Mouse (Mus musculus) small intestine, adult 2 months (tissue): ENCODE data around the gene Rhoa. TPM values are rescaled to one million over a fixed set of nuclear protein-coding genes. Genes with fewer than 3 reads are reported as not detected.
A peak's percentile ranks its signal among the peaks of the same experiment; 100 is the strongest.

Source experiments
- H3K27ac ChIP-seq: fragments of 200-500 bp; 2 replicates; pipeline ENCODE4 v1.5.1; 2012; ENCODE audit warnings: low read depth, low read length, control low read depth, inconsistent platforms; ENCODE audit not compliant: insufficient read depth
- H3K27me3 ChIP-seq: fragments of 200-500 bp; 2 replicates; pipeline ENCODE4 v1.6.1; 2012; ENCODE audit warnings: mild to moderate bottlenecking, moderate library complexity, low read length, inconsistent platforms; ENCODE audit not compliant: control insufficient read depth, insufficient read depth
- H3K36me3 ChIP-seq: fragments of 200-500 bp; 2 replicates; pipeline ENCODE4 v1.6.1; 2012; ENCODE audit warnings: mild to moderate bottlenecking, low read length, control low read depth, inconsistent platforms; ENCODE audit not compliant: control insufficient read depth, insufficient read depth
- H3K4me1 ChIP-seq: fragments of 200-500 bp; 2 replicates; pipeline ENCODE4 v1.6.1; 2012; ENCODE audit warnings: low read length, inconsistent platforms, mixed read lengths; ENCODE audit not compliant: control insufficient read depth, insufficient read depth, insufficient read length
- H3K4me3 ChIP-seq: fragments of 200-500 bp; 2 replicates; pipeline ENCODE4 v1.5.1; 2012; ENCODE audit warnings: low read depth, mild to moderate bottlenecking, control low read depth, inconsistent platforms, low read length, moderate library complexity
- CTCF ChIP-seq: fragments of 200-500 bp; IDR thresholded peaks from 2 replicates; pipeline ENCODE4 v1.5.1; 2012; ENCODE audit warnings: low read depth, mild to moderate bottlenecking, control low read depth, inconsistent platforms, low read length, moderate library complexity, mixed read lengths; ENCODE audit not compliant: insufficient replicate concordance, insufficient read length; ENCODE audit errors: extremely low read depth
- POLR2A ChIP-seq: fragments of 200-500 bp; IDR thresholded peaks from 2 replicates; pipeline ENCODE4 v1.6.1; 2012; ENCODE audit warnings: low read depth, mild to moderate bottlenecking, control low read depth, inconsistent platforms, low read length, moderate library complexity
- WGBS: fragments of 180-500 bp; shearing (Covaris S2); methylation state at CpG from one replicate; pipeline ENCODE4 v1.1.7; 2018; 5-methylcytosine and 5-hydroxymethylcytosine counted together
- polyA plus RNA-seq: library from polyadenylated mRNA; depleted of rRNA; stranded (reverse); fragments of >200 nt; gene quantifications from 2 replicates; pipeline ENCODE4 v1.2.3, GENCODE M21; 2012

Rhoa gene
- polyA plus RNA-seq, 1 experiment, result 70.2 TPM

DNA sequence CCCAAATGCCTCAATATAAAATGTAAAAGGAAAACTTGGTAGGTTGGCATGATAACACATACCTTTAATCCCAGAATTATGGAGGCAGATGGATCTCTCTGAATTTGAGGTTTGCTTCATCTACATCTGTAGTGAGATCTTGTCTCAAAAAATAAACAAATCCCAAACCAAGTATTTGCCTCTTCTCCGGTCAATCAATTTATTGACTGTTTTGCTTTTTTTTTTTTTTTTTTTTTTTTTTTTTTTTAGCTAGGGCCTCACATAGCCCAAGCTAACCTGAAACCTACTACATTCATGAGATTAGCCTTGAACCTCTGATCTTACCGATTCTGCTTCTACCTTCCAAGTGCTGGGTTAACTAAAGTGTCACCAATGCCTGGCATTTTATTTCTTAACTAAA, 16.6 kb upstream of the Rhoa start:
- Histone ChIP-seq H3K36me3 (no peaks in the 10 kb centered on the region), H3K4me1 (peaks cover 3% of the 10 kb centered on the region; the same call in 1 of the 2 replicates), H3K27me3 (no peaks in the 10 kb centered on the region), H3K27ac (no peak overlapping the region), H3K4me3 (no peak overlapping the region)
- WGBS, result 52% methylated on average over 2 of the region's 2 CpGs
- TF ChIP-seq POLR2A (no peak), CTCF (no peak)

DNA sequence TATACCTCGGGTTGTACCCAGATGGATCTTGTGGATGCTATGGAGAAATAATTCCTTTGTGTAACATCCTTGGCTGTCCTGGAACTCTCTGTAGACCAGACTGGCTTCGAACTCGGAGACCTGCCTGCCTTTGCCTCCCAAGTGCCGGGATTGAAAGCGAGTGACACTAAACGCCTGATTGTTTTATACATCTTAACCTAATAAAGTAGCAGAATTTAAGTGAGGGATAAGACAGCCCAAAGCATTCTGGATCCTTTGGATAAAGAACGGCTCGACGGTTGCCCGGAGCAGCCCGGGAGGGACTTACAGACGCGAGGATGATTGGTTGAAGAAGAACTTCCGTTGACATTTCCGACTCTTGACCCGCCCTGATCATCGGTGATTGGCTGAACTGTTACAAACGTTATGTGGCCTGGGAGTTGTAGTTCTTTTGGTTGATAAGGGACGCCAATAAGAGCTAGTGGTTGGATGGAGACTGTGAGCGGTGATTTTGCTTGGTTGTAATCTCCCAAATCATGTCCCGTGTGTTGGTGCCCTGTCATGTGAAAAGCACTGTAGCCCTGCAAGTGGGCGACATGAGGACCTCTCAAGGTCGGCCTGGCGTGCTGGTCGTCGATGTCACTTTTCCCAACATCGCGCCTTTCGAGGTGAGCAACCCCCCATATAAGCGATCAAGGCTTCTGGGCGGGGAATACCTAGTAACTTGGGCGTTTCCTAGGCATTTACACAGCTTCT, 15.7 kb upstream of the Rhoa start, which contains the start of gene Nicn1:
Gene Nicn1 (plus strand): TSS at position 414 of the 735 bp plus-strand sequence.
- no peaks in the 10 kb centered on the region for H3K27me3 ChIP-seq
- H3K4me1 ChIP-seq, result peaks cover 3% of the 10 kb centered on the region; the same call in 1 of the 2 replicates
- H3K4me3 ChIP-seq, result peak within 1 kb of the TSS; percentile 83
- H3K36me3 ChIP-seq, result no peaks in the 10 kb centered on the region
- no peak for TF ChIP-seq CTCF
- TF ChIP-seq POLR2A, result no peak
- peak within 1 kb of the TSS; percentile 12; the same call in 1 of the 2 replicates for H3K27ac ChIP-seq
- WGBS, result under 1% methylated on average over 32 of the region's 32 CpGs

DNA sequence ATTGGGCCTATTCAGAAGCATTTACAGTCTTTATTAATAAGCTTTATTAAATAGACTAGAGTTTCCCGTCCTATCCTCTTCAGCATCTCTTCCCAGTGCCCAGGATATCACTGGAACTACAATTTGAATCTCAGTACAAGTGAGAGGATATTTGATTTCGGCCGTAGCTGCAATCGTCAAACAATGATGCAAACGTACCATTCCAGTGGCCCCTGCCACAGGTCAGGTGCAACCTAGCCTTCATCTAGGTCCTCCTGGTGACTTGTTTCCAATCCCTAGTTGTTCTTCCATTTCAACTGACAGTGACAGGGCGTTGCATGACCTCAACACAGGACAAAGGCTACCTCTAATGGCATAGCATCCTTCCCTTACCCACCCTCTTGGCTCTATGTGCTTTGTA, 15.2 kb upstream of the Rhoa start:
- H3K27ac ChIP-seq, result no peak overlapping the region; the same call in 1 of the 2 replicates
- peak overlapping the region; percentile 83 for H3K4me3 ChIP-seq
- H3K36me3 ChIP-seq, result no peaks in the 10 kb centered on the region
- WGBS, result 21% methylated on average over 6 of the region's 6 CpGs
- H3K27me3 ChIP-seq, result no peaks in the 10 kb centered on the region
- H3K4me1 ChIP-seq, result peaks cover 3% of the 10 kb centered on the region; the same call in 1 of the 2 replicates
- TF ChIP-seq CTCF, result no peak
- TF ChIP-seq POLR2A, result no peak

DNA sequence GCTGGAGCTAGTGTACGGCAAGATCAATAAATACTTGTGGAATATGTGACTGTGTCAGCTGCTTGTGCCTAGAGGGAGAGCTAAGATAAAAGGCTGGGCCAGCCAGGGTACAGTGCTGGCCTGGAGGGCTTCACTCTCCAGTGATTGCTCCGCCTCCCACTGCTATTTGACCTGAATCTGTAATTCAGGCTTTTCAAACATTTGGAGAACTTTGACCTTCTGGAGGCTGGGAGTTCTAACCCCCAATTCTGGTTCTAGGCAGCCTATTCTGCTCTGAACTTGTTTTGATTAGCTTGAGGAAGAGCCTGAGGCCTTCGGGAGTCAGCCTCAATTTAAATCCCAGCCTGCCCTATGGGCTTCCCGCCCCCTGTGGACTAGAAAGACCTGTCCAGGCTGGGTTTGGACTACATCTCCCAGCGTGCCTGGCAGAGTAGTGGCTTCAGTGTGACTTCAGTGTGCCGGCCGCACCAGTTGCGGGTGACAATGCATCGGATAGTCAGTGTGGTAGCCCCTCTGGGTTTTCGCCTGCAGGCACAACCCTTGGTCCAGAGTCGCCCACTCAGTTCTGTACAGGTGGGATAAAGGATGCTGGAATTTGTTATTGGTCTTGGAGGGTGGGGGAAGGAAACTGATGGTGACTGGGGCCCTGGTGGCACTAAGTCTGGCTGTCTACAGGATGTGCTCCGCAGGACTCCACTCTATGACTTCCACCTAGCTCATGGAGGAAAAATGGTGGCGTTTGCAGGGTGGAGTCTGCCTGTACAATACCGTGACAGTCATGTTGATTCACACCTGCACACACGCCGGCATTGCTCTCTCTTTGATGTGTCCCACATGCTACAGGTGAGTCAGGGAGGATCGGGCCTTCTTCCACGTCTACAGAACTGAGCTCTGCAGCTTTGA, 9.2 kb upstream of the Rhoa start, which contains the start of gene Amt:
Gene Amt (plus strand): TSS at position 401 of the 903 bp plus-strand sequence.
- Histone ChIP-seq H3K27me3 (no peaks in the 10 kb centered on the region), H3K4me3 (no peak within 1 kb of the TSS), H3K27ac (no peak within 1 kb of the TSS), H3K4me1 (0 out of 2 replicates have a peak, but pooled peaks cover 2% of the 10 kb centered on the region), H3K36me3 (peaks cover 4% of the 10 kb centered on the region; the same call in 1 of the 2 replicates)
- no peak for TF ChIP-seq CTCF
- TF ChIP-seq POLR2A, result no peak
- 30% methylated on average over 18 of the region's 18 CpGs for WGBS

DNA sequence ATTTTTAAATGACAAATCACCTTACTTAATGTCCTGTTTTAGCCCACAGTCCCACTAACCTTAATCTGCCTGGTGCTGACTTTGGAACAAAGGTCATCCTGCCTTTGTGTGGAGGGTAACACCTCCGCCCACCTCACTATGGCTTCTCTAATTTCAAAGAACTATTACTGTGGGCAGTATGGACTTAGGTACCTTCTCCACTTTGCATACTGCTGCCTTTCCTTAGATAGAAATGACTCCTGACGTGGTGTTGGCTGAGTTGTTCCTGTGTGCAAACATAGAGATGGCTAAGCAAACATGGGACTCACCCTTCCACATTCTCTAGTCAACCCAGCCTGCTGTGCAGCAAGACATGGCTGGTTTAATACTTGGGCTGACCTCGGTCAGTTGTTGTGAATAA, 4.1 kb upstream of the Rhoa start:
- peaks cover 21% of the 10 kb centered on the region for H3K36me3 ChIP-seq
- H3K4me3 ChIP-seq, result no peak overlapping the region
- TF ChIP-seq POLR2A (no peak), CTCF (no peak)
- 27% methylated on average over 3 of the region's 3 CpGs for WGBS
- H3K27ac ChIP-seq, result no peak overlapping the region
- peaks cover 3% of the 10 kb centered on the region; the same call in 1 of the 2 replicates for H3K4me1 ChIP-seq
- no peaks in the 10 kb centered on the region for H3K27me3 ChIP-seq

DNA sequence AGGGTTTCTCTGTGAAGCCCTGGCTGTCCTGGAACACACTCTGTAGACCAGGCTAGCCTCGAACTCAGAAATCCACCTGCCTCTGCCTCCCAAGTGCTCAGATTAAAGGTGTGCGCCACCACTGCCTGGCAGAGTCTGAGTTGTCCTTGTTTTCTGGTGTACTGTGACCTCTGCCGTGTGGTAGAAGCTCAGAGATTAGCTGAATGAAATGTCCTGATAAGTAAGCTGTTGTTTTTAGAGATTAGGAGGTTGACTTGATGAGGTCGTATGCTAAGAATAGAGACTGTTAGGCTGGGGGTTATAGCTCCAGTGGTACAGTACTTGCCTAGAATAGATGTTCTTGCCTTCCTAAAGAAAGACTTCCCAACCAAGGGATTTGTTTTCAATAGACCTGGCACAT, 1.2 kb upstream of the Rhoa start:
- Histone ChIP-seq H3K4me1 (peaks cover 3% of the 10 kb centered on the region; the same call in 1 of the 2 replicates), H3K27ac (peak overlapping the region; percentile 96), H3K36me3 (peaks cover 21% of the 10 kb centered on the region), H3K4me3 (no peak overlapping the region), H3K27me3 (no peaks in the 10 kb centered on the region)
- 48% methylated on average over 4 of the region's 4 CpGs for WGBS
- TF ChIP-seq CTCF, result no peak

DNA sequence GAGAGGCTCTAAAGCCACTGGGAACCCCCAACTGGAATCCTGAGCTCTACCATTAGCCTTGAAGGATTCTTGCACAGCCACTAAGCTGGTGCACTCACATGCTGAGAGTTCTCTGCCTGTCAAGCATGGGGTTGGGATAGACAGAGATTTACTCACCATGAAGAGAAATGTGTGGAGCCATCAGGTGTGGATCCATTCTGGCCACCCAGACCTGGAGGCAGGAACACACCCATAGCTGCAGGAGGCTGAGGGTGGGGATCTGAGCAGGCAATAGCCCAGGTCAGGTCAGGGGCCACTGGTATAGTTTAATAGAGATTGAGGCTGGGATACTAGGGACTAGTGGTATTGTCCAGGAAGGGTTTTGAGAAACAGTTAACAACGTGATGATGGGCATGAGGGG, 759 bp upstream of the Rhoa start:
- Histone ChIP-seq H3K27ac (peak overlapping the region; percentile 96), H3K4me3 (peak overlapping the region; percentile 87), H3K27me3 (no peaks in the 10 kb centered on the region), H3K4me1 (peaks cover 3% of the 10 kb centered on the region; the same call in 1 of the 2 replicates), H3K36me3 (peaks cover 21% of the 10 kb centered on the region)
- 0% methylated on average over 1 of the region's 1 CpGs for WGBS
- TF ChIP-seq CTCF (no peak), POLR2A (no peak)
